Mouse (Mus musculus): ENCODE data around the gene Galnt2.

Galnt2 gene

GRCm38 (mm10) chr8:124231176-124231484 lies at the start of gene Galnt2:
Galnt2 (plus strand) TSS chr8:124231391.
- DNase-seq, result peak; percentile 91 to 97

GRCm38 (mm10) chr8:124181751-124182150 lies 49.4 kb upstream of the Galnt2 start:
- DNase-seq, result no peak

GRCm38 (mm10) chr8:124182224-124182623 lies 49.0 kb upstream of the Galnt2 start:
- DNase-seq, result no peak

GRCm38 (mm10) chr8:124184078-124184477 lies 47.1 kb upstream of the Galnt2 start:
- DNase-seq, result no peak

GRCm38 (mm10) chr8:124184507-124184906 lies 46.7 kb upstream of the Galnt2 start:
- DNase-seq, result no peak

GRCm38 (mm10) chr8:124185081-124185480 lies 46.1 kb upstream of the Galnt2 start:
- no peak for DNase-seq

GRCm38 (mm10) chr8:124190388-124190787 lies 40.8 kb upstream of the Galnt2 start:
- DNase-seq, result no peak

GRCm38 (mm10) chr8:124192242-124192641 lies 38.9 kb upstream of the Galnt2 start:
- DNase-seq, result no peak

GRCm38 (mm10) chr8:124192976-124193375 lies 38.2 kb upstream of the Galnt2 start:
- DNase-seq, result peak; percentile 8 to 16

- DNase-seq, result no peak
These were observed 37.2 kb upstream of the Galnt2 start for GRCm38 (mm10) chr8:124193992-124194391.

- DNase-seq, result peak; percentile 8 to 21
These were observed 35.0 kb upstream of the Galnt2 start for GRCm38 (mm10) chr8:124196195-124196594.

- DNase-seq, result no peak
These were observed 34.4 kb upstream of the Galnt2 start for GRCm38 (mm10) chr8:124196797-124197196.

GRCm38 (mm10) chr8:124198230-124198629 lies 33.0 kb upstream of the Galnt2 start:
- no peak for DNase-seq

- no peak for DNase-seq
These were observed 30.8 kb upstream of the Galnt2 start for GRCm38 (mm10) chr8:124200400-124200799.

- no peak for DNase-seq
These were observed 29.5 kb upstream of the Galnt2 start for GRCm38 (mm10) chr8:124201706-124202105.

GRCm38 (mm10) chr8:124202895-124203294 lies 28.3 kb upstream of the Galnt2 start:
- no peak for DNase-seq

GRCm38 (mm10) chr8:124204001-124204601 lies 27.1 kb upstream of the Galnt2 start:
- no peak for DNase-seq

- DNase-seq, result no peak
These were observed 19.0 kb upstream of the Galnt2 start for GRCm38 (mm10) chr8:124212148-124212547.

- DNase-seq, result no peak
These were observed 14.2 kb upstream of the Galnt2 start for GRCm38 (mm10) chr8:124216951-124217350.

GRCm38 (mm10) chr8:124229883-124230282 lies 1.3 kb upstream of the Galnt2 start:
- DNase-seq, result no peak

GRCm38 (mm10) chr8:124230496-124231175 lies 555 bp upstream of the Galnt2 start:
- DNase-seq, result no peak

GRCm38 (mm10) chr8:124231485-124232279 lies 491 bp downstream of the Galnt2 start:
- peak in 1 of 2 experiments; percentile 42 for DNase-seq

- DNase-seq, result no peak
These were observed 1.0 kb downstream of the Galnt2 start for GRCm38 (mm10) chr8:124232280-124232600.

GRCm38 (mm10) chr8:124234496-124234895 lies 3.3 kb downstream of the Galnt2 start:
- no peak for DNase-seq

Measured in kidney, postnatal 36 days (tissue).